Mouse (Mus musculus) kidney, adult 18-20 months (tissue): ENCODE measurements around the gene Prom1.

Experiments used
- DNase-seq: peaks from one replicate; pipeline ENCODE4 v3.0.0; 2021

Gene Prom1

DNA sequence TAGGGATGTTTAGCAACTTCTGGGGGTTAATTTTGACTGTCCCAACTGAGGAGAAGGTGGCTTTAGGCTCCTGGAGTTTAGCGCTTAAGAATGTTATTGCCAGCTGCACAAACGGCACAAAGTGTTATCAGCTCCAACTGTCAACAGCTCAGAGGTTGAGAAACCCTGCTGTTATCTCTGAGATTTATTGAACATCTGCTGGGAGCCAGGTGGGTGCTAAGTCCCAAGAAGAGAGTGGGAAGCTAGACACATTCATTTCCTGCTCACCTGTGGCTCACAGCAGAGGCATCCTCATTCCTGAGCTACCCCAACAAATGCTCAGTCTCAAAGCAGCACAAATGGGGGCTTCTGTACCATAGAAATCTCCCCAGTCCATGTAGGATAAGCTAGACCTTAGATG lies 130.7 kb downstream of the Prom1 start:
- DNase-seq, result no peak

DNA sequence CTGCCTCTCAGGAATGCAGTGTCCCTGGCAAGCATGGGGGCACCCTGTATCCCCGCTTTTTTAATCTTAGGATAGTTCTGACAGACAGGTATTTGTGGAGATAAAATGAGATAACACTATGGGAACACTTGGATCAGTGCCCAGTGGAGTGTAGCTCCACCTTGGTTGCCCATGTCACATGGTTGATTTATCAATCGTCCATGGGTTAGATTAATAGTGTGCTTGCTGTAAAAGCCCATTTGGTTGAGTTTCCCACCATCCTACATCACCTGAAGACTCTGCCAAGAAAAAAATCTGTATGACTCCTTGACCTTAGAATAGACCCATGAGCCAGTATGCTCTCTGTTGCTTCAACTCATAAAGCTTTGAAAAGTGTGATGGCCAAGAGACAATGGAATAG lies 131.3 kb downstream of the Prom1 start:
- no peak for DNase-seq

DNA sequence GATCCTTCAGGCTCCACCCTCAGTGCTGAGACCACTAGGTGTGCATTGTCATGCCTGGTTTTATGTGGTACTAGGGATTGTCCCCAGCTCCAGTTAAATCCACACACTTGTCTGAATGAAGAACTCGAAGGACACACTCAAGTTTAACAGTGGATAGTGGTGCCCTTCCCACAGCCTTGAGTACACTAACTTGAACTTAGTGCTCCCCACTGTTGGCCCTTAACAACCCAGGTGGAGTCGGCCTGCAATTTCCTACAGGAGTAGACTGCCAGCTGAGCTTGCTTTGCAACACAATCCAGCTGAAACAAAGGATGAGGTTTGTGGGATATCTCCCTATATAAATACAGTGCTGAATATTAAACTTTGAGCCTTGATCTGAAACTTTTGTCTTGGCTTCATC lies 133.2 kb downstream of the Prom1 start:
- no peak for DNase-seq

DNA sequence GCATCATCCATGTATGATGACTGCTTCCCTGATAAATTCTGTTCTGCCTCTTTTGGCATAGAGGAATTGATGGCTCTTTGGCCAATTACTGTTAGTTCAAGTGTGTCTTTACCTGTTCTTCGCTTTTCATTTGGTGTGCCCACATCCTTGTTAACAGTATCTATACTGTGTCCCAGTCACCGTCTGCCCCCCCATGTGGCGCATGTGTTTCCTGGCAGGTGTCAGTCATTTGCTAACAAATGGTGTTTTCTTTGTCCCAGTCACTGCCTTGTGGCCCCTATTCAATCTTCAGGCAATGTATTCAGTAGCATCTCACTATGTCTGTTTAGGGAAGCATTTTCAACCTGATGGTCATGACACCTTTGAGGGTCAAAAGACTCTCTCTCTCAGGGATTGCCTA lies 140.8 kb downstream of the Prom1 start:
- no peak for DNase-seq

DNA sequence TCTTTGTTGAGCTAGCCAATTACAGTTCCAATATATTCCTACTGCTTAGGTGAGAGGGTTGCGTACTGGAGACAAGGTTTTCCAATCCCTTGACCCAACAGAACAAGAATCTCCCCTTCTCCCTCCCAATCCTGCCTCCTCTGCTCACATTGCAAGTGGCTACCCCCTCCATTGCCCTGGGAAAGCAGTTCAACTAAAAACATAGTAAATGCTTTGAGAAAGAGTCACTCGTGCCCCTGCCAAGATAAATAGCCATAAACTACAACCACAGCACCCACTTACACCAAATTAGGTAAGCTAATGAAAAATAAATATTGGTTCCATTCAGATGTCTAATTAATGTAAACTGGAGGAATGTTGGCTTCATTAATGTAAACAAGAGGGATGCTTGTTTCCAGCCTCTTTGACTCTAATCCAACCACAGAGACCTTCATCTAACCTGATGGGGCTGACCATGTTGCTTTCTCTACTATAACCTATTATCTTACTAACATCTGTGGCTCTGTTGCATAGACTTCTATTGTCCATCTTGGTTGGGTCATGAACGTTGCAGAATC lies 141.9 kb downstream of the Prom1 start:
- no peak for DNase-seq

DNA sequence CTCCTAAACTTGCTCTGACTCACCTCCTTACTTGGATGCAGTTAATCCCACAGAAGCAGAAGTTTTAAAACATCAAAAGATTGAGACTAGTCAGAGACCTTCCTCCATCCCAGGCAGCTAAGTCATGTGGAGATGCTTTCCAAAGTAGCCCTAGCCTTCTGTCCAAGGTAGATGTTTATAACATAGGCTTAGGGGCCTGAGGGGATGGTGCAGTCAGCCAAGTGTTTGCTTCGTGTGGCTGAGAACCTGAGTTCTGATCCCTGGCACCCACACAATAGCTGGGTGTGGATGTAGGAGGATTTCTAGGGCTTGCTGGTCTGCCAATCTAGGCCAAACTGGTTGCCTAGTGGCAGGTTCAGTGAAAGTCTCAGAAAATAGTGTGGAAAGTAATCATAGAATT lies 148.6 kb downstream of the Prom1 start:
- DNase-seq, result no peak

DNA sequence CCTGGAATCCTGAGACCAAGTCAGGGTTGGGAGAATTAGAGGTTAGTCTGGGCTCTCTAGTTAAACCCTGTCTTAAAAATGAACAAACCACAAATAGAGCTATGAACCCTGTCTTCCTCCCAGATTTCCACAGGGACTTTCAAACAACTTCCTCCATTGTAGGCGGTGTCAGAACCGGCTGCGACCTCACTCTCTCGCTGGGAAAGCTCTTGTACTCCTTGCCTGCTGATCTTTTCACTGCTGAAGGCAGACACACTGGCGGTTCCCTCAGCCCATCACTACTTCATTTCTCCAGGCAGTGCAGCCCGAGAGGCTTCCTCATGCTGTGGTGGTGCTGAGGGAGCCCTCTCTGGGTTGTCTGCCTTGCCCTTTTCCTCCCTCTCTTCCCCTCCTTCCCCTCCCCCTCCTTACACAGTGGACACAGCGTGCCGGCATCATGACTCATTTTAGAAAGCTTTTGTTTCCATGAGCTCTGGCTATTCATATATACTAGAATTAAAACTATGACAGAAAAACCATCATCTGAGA lies 153.0 kb downstream of the Prom1 start:
- peak; percentile 27 for DNase-seq

DNA sequence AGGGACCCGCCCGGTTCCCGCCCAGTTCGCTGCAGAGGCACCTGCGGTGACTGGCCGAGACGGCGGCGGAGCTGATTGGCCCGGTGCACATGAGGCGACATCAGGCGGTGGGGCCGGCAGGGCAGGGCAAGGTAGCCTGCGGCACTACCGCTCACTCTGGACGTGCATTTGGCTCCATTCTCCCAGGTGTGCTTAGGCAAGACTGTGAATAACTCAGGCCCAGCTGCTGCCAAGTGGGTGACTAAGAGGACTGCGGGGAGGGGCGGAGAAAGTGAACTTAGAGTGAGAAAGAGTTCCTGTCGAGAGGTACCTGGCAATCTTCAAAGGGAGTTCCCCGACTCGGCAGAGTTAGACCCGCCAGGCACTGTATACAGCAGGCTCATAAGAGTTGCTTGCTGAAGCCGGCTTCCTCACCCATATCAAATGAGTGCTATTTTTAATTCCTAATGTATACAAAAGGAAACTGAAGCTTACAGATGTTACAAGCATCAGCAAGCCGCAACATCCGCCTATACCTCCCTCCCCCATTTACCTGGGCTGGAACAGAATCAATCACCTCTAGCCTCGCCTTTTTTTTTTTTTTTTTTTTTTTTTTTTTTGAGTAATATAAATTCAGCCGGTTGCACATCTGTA lies 153.6 kb downstream of the Prom1 start:
- DNase-seq, result peak; percentile 77

DNA sequence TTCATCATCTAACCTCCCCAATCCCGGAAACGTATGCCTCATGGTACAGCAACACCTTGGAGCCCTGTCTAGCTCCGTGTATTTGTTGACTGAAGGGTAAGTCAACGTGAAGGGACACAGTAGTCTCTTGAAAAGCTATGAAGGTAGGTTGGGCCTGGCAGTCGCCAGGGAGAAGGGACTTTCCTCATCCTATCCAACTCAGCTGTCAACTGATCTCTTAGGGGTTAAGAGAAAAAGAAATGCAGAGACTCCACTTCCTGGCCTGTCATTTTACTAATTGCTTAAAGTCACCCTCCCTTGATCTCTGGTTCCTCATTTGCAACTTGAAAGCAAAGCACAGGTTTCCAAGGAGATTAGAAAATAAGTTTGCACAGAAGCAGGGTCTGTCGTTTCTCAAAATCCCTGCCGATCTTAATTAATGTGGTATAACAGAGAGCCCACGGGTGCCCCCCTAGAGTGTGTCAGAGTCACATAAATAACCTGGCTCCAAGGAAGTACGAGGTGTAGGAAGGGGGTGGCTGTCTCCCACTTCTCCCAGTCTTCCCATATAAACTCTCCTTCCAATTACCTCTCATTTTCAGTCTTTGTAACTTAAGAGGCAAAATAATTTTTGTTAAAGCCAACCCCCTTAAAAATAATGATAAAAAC lies 154.4 kb downstream of the Prom1 start:
- DNase-seq, result no peak
